Mouse (Mus musculus): Measurements from ENCODE around the gene Slc22a12. TPM values are rescaled to one million over a fixed set of nuclear protein-coding genes. Genes with fewer than 3 reads are reported as not detected.

The Slc22a12 gene
- polyA plus RNA-seq, 1 experiment from 2014 or later, result not detected

GRCm38 (mm10) chr19:6527439-6527838 is 15.4 kb downstream of the Slc22a12 start:
- peaks cover 37% of the 10 kb centered on the region for H3K4me1 ChIP-seq
- H3K27ac ChIP-seq, result no peak overlapping the region
- peaks cover 38% of the 10 kb centered on the region for H3K36me3 ChIP-seq
- no peak overlapping the region for H3K4me2 ChIP-seq (replicated peaks)
- H3K9me3 ChIP-seq, result no peaks in the 10 kb centered on the region
- no peak overlapping the region for H3K4me3 ChIP-seq
- WGBS, result 97% methylated on average over 3 of the region's 3 CpGs
- ATAC-seq (ENCODE audit: low FRiP score, low read depth), result no peak
- no peaks in the 10 kb centered on the region; the same call in 1 of the 2 replicates for H3K27me3 ChIP-seq (replicated peaks)
- H3K9ac ChIP-seq, result no peak overlapping the region

DNA sequence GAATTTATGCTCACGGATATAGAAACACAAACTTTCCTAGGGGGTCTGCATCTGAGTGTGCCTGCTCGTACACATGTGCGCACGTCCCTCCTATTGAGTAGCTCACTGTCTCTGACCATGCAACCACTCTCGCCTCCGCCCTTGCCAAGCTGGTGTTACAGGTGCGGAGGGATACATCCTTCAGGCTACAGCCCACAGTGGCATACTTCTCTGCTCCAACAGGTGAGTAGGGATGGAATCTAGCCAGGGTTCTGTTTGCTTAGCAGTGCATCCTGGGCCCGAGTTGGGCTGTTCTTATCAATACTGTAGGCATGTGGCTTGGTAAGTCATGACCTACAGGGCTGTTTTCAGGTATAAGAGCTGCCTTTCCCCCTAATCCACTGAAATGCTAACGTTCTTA is 16.8 kb downstream of the Slc22a12 start:
- H3K9ac ChIP-seq, result no peak overlapping the region
- no peak overlapping the region for H3K27ac ChIP-seq
- no peaks in the 10 kb centered on the region for H3K9me3 ChIP-seq
- H3K36me3 ChIP-seq, result peaks cover 51% of the 10 kb centered on the region
- WGBS, result 92% methylated on average over 9 of the region's 9 CpGs
- no peak overlapping the region for H3K4me2 ChIP-seq (replicated peaks)
- H3K4me3 ChIP-seq, result no peak overlapping the region
- peaks cover 22% of the 10 kb centered on the region for H3K4me1 ChIP-seq
- ATAC-seq (ENCODE audit: low FRiP score, low read depth), result no peak
- no peaks in the 10 kb centered on the region for H3K27me3 ChIP-seq (replicated peaks)

GRCm38 (mm10) chr19:6525023-6525422 is 17.8 kb downstream of the Slc22a12 start:
- peaks cover 59% of the 10 kb centered on the region for H3K36me3 ChIP-seq

GRCm38 (mm10) chr19:6522289-6522688 is 20.5 kb downstream of the Slc22a12 start:
- no peak for ATAC-seq (ENCODE audit: low FRiP score, low read depth)
- Histone ChIP-seq H3K4me2 (replicated peaks) (no peak overlapping the region), H3K27me3 (replicated peaks) (no peaks in the 10 kb centered on the region), H3K36me3 (peaks cover 70% of the 10 kb centered on the region), H3K27ac (no peak overlapping the region), H3K9ac (no peak overlapping the region), H3K4me3 (no peak overlapping the region), H3K9me3 (no peaks in the 10 kb centered on the region), H3K4me1 (peaks cover 21% of the 10 kb centered on the region)
- 94% methylated on average over 14 of the region's 14 CpGs for WGBS

More at GRCm38 (mm10) chr19:6525023-6525422, 17.8 kb downstream of the Slc22a12 start:
- no peak overlapping the region for H3K9ac ChIP-seq
- ATAC-seq (ENCODE audit: low FRiP score, low read depth), result no peak
- no peak overlapping the region for H3K27ac ChIP-seq
- H3K4me3 ChIP-seq, result no peak overlapping the region
- no peaks in the 10 kb centered on the region for H3K27me3 ChIP-seq (replicated peaks)
- no peaks in the 10 kb centered on the region for H3K9me3 ChIP-seq
- H3K4me1 ChIP-seq, result peaks cover 15% of the 10 kb centered on the region
- H3K4me2 ChIP-seq (replicated peaks), result no peak overlapping the region
- 80% methylated on average over 4 of the region's 4 CpGs for WGBS

DNA sequence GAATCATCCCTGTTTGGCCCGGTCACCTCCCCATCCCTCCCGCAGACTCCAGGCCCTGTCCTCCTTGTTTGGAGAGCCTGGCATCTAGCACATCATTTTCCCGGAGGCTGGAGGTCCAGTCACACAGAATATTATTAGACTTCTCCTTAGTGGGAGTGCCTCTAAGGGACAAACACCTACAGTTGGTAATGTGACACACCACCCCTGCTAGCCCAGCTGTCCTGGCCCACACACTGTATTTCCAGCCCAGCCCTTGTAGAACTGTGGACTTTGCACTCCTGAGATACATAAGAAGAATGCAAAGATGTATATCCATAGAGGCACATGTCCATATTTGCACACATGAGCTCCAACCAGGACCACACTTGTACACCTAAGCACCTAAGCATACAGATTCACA is 21.2 kb downstream of the Slc22a12 start:
- H3K9me3 ChIP-seq, result no peaks in the 10 kb centered on the region
- peaks cover 77% of the 10 kb centered on the region for H3K36me3 ChIP-seq
- H3K9ac ChIP-seq, result no peak overlapping the region
- no peak overlapping the region for H3K4me3 ChIP-seq
- no peak for ATAC-seq (ENCODE audit: low FRiP score, low read depth)
- H3K4me1 ChIP-seq, result peaks cover 23% of the 10 kb centered on the region
- no peak overlapping the region for H3K27ac ChIP-seq
- no peaks in the 10 kb centered on the region for H3K27me3 ChIP-seq (replicated peaks)
- H3K4me2 ChIP-seq (replicated peaks), result no peak overlapping the region
- 89% methylated on average over 3 of the region's 3 CpGs for WGBS

- Histone ChIP-seq H3K27ac (no peak overlapping the region), H3K4me1 (peaks cover 33% of the 10 kb centered on the region), H3K4me2 (replicated peaks) (peak overlapping the region; percentile 32; the same call in 1 of the 2 replicates), H3K9me3 (no peaks in the 10 kb centered on the region), H3K4me3 (no peak overlapping the region), H3K27me3 (replicated peaks) (no peaks in the 10 kb centered on the region), H3K36me3 (peaks cover 68% of the 10 kb centered on the region), H3K9ac (no peak overlapping the region)
- ATAC-seq (ENCODE audit: low FRiP score, low read depth), result 0 out of 2 replicates have a peak, but pooled peaks have one; percentile 26
- 53% methylated on average over 2 of the region's 2 CpGs for WGBS
These were observed 23.3 kb downstream of the Slc22a12 start for GRCm38 (mm10) chr19:6519483-6519882.

- peaks cover 61% of the 10 kb centered on the region for H3K36me3 ChIP-seq
- peaks cover 42% of the 10 kb centered on the region for H3K4me1 ChIP-seq
- peak overlapping the region; percentile 32 for H3K4me2 ChIP-seq (replicated peaks)
- ATAC-seq (ENCODE audit: low FRiP score, low read depth), result no peak
- WGBS, result 41% methylated on average over 5 of the region's 5 CpGs
- H3K4me3 ChIP-seq, result no peak overlapping the region
- no peaks in the 10 kb centered on the region for H3K9me3 ChIP-seq
- H3K9ac ChIP-seq, result no peak overlapping the region
- no peaks in the 10 kb centered on the region for H3K27me3 ChIP-seq (replicated peaks)
- H3K27ac ChIP-seq, result no peak overlapping the region; the same call in 1 of the 2 replicates
These were observed 24.2 kb downstream of the Slc22a12 start for GRCm38 (mm10) chr19:6518601-6519000.

DNA sequence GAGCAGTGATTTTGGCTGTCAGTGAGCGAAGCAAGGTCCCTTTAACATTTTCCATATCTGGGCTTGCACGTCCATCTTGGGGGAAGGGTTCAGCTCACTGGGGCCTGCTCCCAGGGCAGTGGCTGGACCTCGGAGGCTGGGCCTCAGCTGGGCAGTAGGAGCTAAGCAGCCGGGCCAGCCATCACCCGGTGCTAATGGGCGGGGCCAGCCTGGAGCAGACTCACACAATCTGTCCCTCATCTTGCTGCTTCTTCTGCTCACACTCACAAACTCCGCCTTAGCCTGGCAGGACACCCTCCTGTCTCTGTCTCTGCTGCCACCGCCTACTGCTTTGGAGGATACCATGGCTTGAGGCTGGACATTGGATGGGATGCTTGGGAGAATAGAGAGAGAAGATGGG is 26.7 kb downstream of the Slc22a12 start:
- no peak for ATAC-seq (ENCODE audit: low FRiP score, low read depth)
- Histone ChIP-seq H3K9ac (no peak overlapping the region), H3K27me3 (replicated peaks) (no peaks in the 10 kb centered on the region), H3K4me2 (replicated peaks) (no peak overlapping the region), H3K36me3 (peaks cover 55% of the 10 kb centered on the region), H3K4me1 (peaks cover 55% of the 10 kb centered on the region), H3K27ac (no peak overlapping the region), H3K9me3 (no peaks in the 10 kb centered on the region), H3K4me3 (no peak overlapping the region)
- WGBS, result 61% methylated on average over 8 of the region's 8 CpGs

- H3K27me3 ChIP-seq (replicated peaks), result no peaks in the 10 kb centered on the region
- H3K27ac ChIP-seq, result no peak overlapping the region
- H3K36me3 ChIP-seq, result peaks cover 55% of the 10 kb centered on the region
- H3K4me1 ChIP-seq, result peaks cover 55% of the 10 kb centered on the region
- H3K9me3 ChIP-seq, result no peaks in the 10 kb centered on the region
- no peak for ATAC-seq (ENCODE audit: low FRiP score, low read depth)
- no peak overlapping the region for H3K4me3 ChIP-seq
- H3K4me2 ChIP-seq (replicated peaks), result no peak overlapping the region
- 61% methylated on average over 5 of the region's 5 CpGs for WGBS
- H3K9ac ChIP-seq, result no peak overlapping the region
These were observed 27.4 kb downstream of the Slc22a12 start for GRCm38 (mm10) chr19:6515448-6515847.

- Histone ChIP-seq H3K9me3 (no peaks in the 10 kb centered on the region), H3K4me1 (peaks cover 55% of the 10 kb centered on the region), H3K27me3 (replicated peaks) (no peaks in the 10 kb centered on the region), H3K27ac (no peak overlapping the region), H3K36me3 (peaks cover 51% of the 10 kb centered on the region), H3K9ac (0 out of 2 replicates have a peak overlapping the region, but pooled peaks have one; percentile 14), H3K4me2 (replicated peaks) (no peak overlapping the region), H3K4me3 (no peak overlapping the region)
- WGBS, result 56% methylated on average over 6 of the region's 6 CpGs
- ATAC-seq (ENCODE audit: low FRiP score, low read depth), result no peak
These were observed 27.9 kb downstream of the Slc22a12 start for GRCm38 (mm10) chr19:6514940-6515339.

- no peaks in the 10 kb centered on the region for H3K27me3 ChIP-seq (replicated peaks)
- H3K9ac ChIP-seq, result no peak overlapping the region
- no peaks in the 10 kb centered on the region for H3K9me3 ChIP-seq
- peak overlapping the region; percentile 20; the same call in 1 of the 2 replicates for H3K4me2 ChIP-seq (replicated peaks)
- no peak for ATAC-seq (ENCODE audit: low FRiP score, low read depth)
- H3K27ac ChIP-seq, result no peak overlapping the region
- WGBS, result 6% methylated on average over 15 of the region's 15 CpGs
- H3K36me3 ChIP-seq, result peaks cover 50% of the 10 kb centered on the region
- H3K4me3 ChIP-seq, result no peak overlapping the region
- H3K4me1 ChIP-seq, result peaks cover 46% of the 10 kb centered on the region
These were observed 29.3 kb downstream of the Slc22a12 start for GRCm38 (mm10) chr19:6513389-6514139.

GRCm38 (mm10) chr19:6510546-6510945 is 32.3 kb downstream of the Slc22a12 start:
- Histone ChIP-seq H3K9ac (no peak overlapping the region), H3K4me3 (no peak overlapping the region), H3K4me2 (replicated peaks) (no peak overlapping the region), H3K27me3 (replicated peaks) (no peaks in the 10 kb centered on the region), H3K27ac (no peak overlapping the region), H3K4me1 (peaks cover 37% of the 10 kb centered on the region), H3K36me3 (peaks cover 46% of the 10 kb centered on the region), H3K9me3 (no peaks in the 10 kb centered on the region)
- ATAC-seq (ENCODE audit: low FRiP score, low read depth), result no peak
- 92% methylated on average over 2 of the region's 2 CpGs for WGBS

- Histone ChIP-seq H3K27ac (no peak overlapping the region), H3K4me3 (no peak overlapping the region), H3K36me3 (peaks cover 52% of the 10 kb centered on the region), H3K4me2 (replicated peaks) (no peak overlapping the region), H3K27me3 (replicated peaks) (no peaks in the 10 kb centered on the region), H3K9me3 (no peaks in the 10 kb centered on the region), H3K9ac (no peak overlapping the region), H3K4me1 (peaks cover 41% of the 10 kb centered on the region)
- WGBS, result 80% methylated on average over 10 of the region's 10 CpGs
- ATAC-seq (ENCODE audit: low FRiP score, low read depth), result no peak
These were observed 33.0 kb downstream of the Slc22a12 start for GRCm38 (mm10) chr19:6509881-6510280.
